24 mouse cellular contexts compared by ENCODE assay signal in the genomic region with DNA sequence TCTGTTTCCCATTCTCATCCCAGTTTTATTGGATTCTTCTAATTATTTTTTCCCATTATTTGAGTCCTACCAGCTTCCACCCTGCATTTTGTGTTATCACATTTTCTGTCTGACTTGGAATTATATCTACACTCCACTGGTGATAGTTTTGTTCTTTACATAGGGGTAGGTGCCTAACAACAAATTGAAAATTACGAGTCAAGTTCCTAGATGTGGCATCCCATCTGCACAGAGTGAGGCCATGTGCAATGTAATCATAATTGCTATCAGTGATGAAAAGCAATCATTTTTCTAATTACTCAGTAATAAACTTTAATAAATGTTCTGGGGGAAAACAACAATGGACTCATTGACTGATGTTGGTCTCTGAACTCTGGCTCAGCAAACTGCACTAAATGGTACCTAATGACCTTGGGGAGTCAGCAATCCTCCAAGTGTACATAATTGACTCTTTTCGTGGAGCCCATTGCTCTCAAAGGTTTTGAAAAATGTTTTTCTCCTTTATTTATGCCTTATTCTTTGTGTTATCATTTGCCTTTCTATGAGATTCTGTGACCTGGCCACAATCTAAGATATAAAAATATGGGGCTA.
"Had no signal": no experiment of that assay in that cellular context is flagged by ENCODE, and none has a peak within 500 bp of the region (broad histone marks: within the 10 kb centered on the region; RNA-seq: fewer than 3 reads in every experiment).

No protein-coding gene starts in this region.

- H3K4me2 ChIP-seq: heart, embryonic 12.5 days; hindbrain, embryonic 15.5 days; intestine, embryonic 15.5 days; limb, embryonic 13.5 days; limb, embryonic 15.5 days; liver, embryonic 12.5 days had no signal

- H3K27ac ChIP-seq: gastrocnemius, adult 2 months; heart, embryonic 10.5 days; hindbrain, embryonic 15.5 days; intestine, embryonic 15.5 days; kidney, postnatal 0 days; layer of hippocampus, adult 2 months; left cerebral cortex, adult 2 months; limb, embryonic 13.5 days; limb, embryonic 15.5 days; liver, embryonic 12.5 days; liver, embryonic 14.5 days had no signal

- H3K4me1 ChIP-seq: heart, embryonic 10.5 days; heart, embryonic 12.5 days; hindbrain, embryonic 15.5 days; intestine, embryonic 15.5 days; limb, embryonic 13.5 days; limb, embryonic 15.5 days; liver, embryonic 12.5 days had no signal

- H3K9ac ChIP-seq: heart, embryonic 12.5 days; hindbrain, embryonic 15.5 days; intestine, embryonic 15.5 days; limb, embryonic 13.5 days; limb, embryonic 15.5 days; liver, embryonic 12.5 days; liver, embryonic 14.5 days had no signal

- DNase-seq: gastrocnemius, adult 2 months; gastrocnemius, postnatal 10 days; gastrocnemius, postnatal 25 days; heart, adult 18-20 months; heart, postnatal 10 days; heart, postnatal 4 days; kidney, adult 18-20 months; kidney, adult 8-10 months; kidney, postnatal 14 days; kidney, postnatal 36 days had no signal

- ATAC-seq: forebrain, embryonic 16.5 days; inflammation-experienced regulatory T-cells, adult 6 months; intestine, embryonic 15.5 days; intestine, postnatal 0 days; liver, embryonic 12.5 days had no signal

- H3K36me3 ChIP-seq: heart, embryonic 10.5 days; heart, embryonic 12.5 days; hindbrain, embryonic 15.5 days; intestine, embryonic 15.5 days; limb, embryonic 13.5 days; limb, embryonic 15.5 days; liver, embryonic 12.5 days had no signal

- H3K9me3 ChIP-seq: heart, embryonic 10.5 days; heart, embryonic 12.5 days; hindbrain, embryonic 15.5 days; intestine, embryonic 15.5 days; limb, embryonic 13.5 days; limb, embryonic 15.5 days; liver, embryonic 12.5 days had no signal

- H3K4me3 ChIP-seq: gastrocnemius, adult 2 months; heart, embryonic 10.5 days; heart, embryonic 12.5 days; hindbrain, embryonic 15.5 days; intestine, embryonic 15.5 days; layer of hippocampus, adult 2 months; left cerebral cortex, adult 2 months; limb, embryonic 13.5 days; limb, embryonic 15.5 days; liver, embryonic 12.5 days had no signal

- H3K27me3 ChIP-seq: heart, embryonic 12.5 days; hindbrain, embryonic 15.5 days; intestine, embryonic 15.5 days; limb, embryonic 13.5 days; limb, embryonic 15.5 days; liver, embryonic 12.5 days had no signal
